Mouse (Mus musculus) heart, embryonic 13.5 days (tissue): ENCODE results near the gene Scgb2b2. TPM values are rescaled to one million over a fixed set of nuclear protein-coding genes. Genes with fewer than 3 reads are reported as not detected.

Experiments
- ATAC-seq: fragments of 200-750 bp; cut with Nextera tagmentation; 2 replicates; pipeline ENCODE4 v1.8.0; 2017; ENCODE audit warnings: moderate TSS enrichment; ENCODE audit not compliant: insufficient number of reproducible peaks, low FRiP score, low TSS enrichment; ENCODE audit errors: extremely low read depth
- H3K27ac ChIP-seq: fragments of 300-500 bp; sonication (generic); replicated peaks from 2 replicates; pipeline ENCODE4 v1.5.1; 2015; ENCODE audit warnings: moderate library complexity, mild to moderate bottlenecking, inconsistent platforms
- H3K27me3 ChIP-seq: fragments of 300-500 bp; sonication (generic); replicated peaks from 2 replicates; pipeline ENCODE4 v1.6.1; 2015; ENCODE audit warnings: mild to moderate bottlenecking, inconsistent platforms
- H3K36me3 ChIP-seq: fragments of 300-500 bp; sonication (generic); 2 replicates; pipeline ENCODE4 v1.6.1; 2015; ENCODE audit warnings: mild to moderate bottlenecking, inconsistent platforms
- H3K4me1 ChIP-seq: fragments of 300-500 bp; sonication (generic); 2 replicates; pipeline ENCODE4 v1.6.1; 2015; ENCODE audit warnings: inconsistent platforms
- H3K4me2 ChIP-seq: fragments of 300-500 bp; sonication (generic); 2 replicates; pipeline ENCODE4 v1.6.1; 2015; ENCODE audit warnings: inconsistent platforms, mild to moderate bottlenecking, moderate library complexity
- H3K4me3 ChIP-seq: fragments of 300-500 bp; sonication (generic); 2 replicates; pipeline ENCODE4 v1.5.1; 2015; ENCODE audit warnings: moderate library complexity, mild to moderate bottlenecking, inconsistent platforms
- H3K9ac ChIP-seq: fragments of 300-500 bp; sonication (generic); 2 replicates; pipeline ENCODE4 v1.6.1; 2015; ENCODE audit warnings: inconsistent platforms, mild to moderate bottlenecking, moderate library complexity
- H3K9me3 ChIP-seq: fragments of 300-500 bp; sonication (generic); 2 replicates; pipeline ENCODE4 v1.6.1; 2016; ENCODE audit warnings: inconsistent platforms
- WGBS: fragments of 180-500 bp; shearing (Covaris S2); methylation state at CpG from one replicate; pipeline ENCODE4 v1.1.7; 2015; ENCODE audit warnings: mixed read lengths; 5-methylcytosine and 5-hydroxymethylcytosine counted together
- polyA plus RNA-seq: library from polyadenylated mRNA; unstranded; fragments of >200 nt; fragmentation: Nextera tagmentation; extraction: Ambion mirVana; gene quantifications from 2 replicates; pipeline ENCODE4 v1.2.1, GENCODE M21; 2015

The Scgb2b2 gene
- not detected in 2 replicates for polyA plus RNA-seq

- H3K4me2 ChIP-seq: no peak within 1 kb of the TSS
- 63% methylated on average over 5 of the region's 5 CpGs for WGBS
- H3K9me3 ChIP-seq: peaks cover 35% of the 10 kb centered on the region
- no peak within 1 kb of the TSS for H3K4me3 ChIP-seq
- ATAC-seq: no peak
- H3K27me3 ChIP-seq: no peaks in the 10 kb centered on the region
- H3K9ac ChIP-seq: no peak within 1 kb of the TSS
- H3K36me3 ChIP-seq: no peaks in the 10 kb centered on the region
- H3K4me1 ChIP-seq: no peaks in the 10 kb centered on the region
- H3K27ac ChIP-seq: no peak within 1 kb of the TSS
Measured at GRCm38 (mm10) chr7:31290208-31290607, at the start of gene Scgb2b2. TSS of gene Scgb2b2 (plus strand) at chr7:31290508.

GRCm38 (mm10) chr7:31291721-31292120 lies 1.4 kb downstream of the Scgb2b2 start, which contains the start of gene Scgb1b2:
TSS of gene Scgb1b2 (minus strand) at chr7:31291821.
- no peak for ATAC-seq
- no peak within 1 kb of the TSS for H3K4me2 ChIP-seq
- no peak within 1 kb of the TSS for H3K4me3 ChIP-seq
- peaks cover 34% of the 10 kb centered on the region for H3K9me3 ChIP-seq
- H3K4me1 ChIP-seq: no peaks in the 10 kb centered on the region
- no peak within 1 kb of the TSS for H3K27ac ChIP-seq
- H3K27me3 ChIP-seq: no peaks in the 10 kb centered on the region
- no peak within 1 kb of the TSS for H3K9ac ChIP-seq
- H3K36me3 ChIP-seq: no peaks in the 10 kb centered on the region
- WGBS: 64% methylated on average over 3 of the region's 3 CpGs

Other genes with a start within 250 kb of the Scgb2b2 start
- 35.5 and 39.2 TPM in 2 replicates for gene Fxyd5, start 248.0 kb upstream of the Scgb2b2 start, polyA plus RNA-seq
- 2.0 and 3.6 TPM in 2 replicates for gene Fxyd7, start 239.0 kb upstream of the Scgb2b2 start, polyA plus RNA-seq
- gene Fxyd1, start 233.3 kb upstream of the Scgb2b2 start, polyA plus RNA-seq: 1,042 and 1,184 TPM in 2 replicates
- 0.19 and 0.21 TPM in 2 replicates for gene Lgi4, start 231.2 kb upstream of the Scgb2b2 start, polyA plus RNA-seq
- gene Fxyd3, start 213.8 kb upstream of the Scgb2b2 start, polyA plus RNA-seq: 2.0 and 2.2 TPM in 2 replicates
- 2.4 and 3.6 TPM in 2 replicates for gene Hpn, start 175.2 kb upstream of the Scgb2b2 start, polyA plus RNA-seq
- 2.5 and 3.1 TPM in 2 replicates for gene Scn1b, start 163.5 kb upstream of the Scgb2b2 start, polyA plus RNA-seq
- gene Gramd1a, start 134.6 kb upstream of the Scgb2b2 start, polyA plus RNA-seq: 50.3 and 51.8 TPM in 2 replicates
- gene Scgb1b2, start 1.3 kb downstream of the Scgb2b2 start, polyA plus RNA-seq: not detected in 2 replicates
- not detected in 2 replicates for gene Scgb2b3, start 71.6 kb downstream of the Scgb2b2 start, polyA plus RNA-seq
- not detected in 2 replicates for gene Scgb1b3, start 85.1 kb downstream of the Scgb2b2 start, polyA plus RNA-seq